Mouse (Mus musculus): ENCODE measurements around the gene Lect2.
A peak's percentile ranks its signal among the peaks of the same experiment; 100 is the strongest.

The Lect2 gene

DNA sequence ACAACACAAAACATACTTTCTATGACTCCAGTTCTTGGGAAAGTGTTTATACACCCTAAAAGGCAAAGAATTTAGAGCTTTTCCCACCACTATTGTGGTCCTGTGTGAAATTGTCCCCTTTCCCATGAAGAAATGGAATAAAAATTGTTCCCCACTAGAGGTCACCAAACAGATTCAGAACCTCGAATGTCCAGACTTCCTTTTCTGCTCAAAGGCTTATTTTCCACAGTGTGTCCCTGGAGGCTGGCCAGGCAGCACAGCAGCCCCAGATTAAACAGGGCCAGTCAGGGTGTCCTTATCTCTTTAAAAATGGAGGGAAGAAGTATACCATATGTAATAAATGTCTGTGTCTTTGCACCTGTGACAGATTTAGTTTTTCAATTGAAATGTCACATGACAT, 7.7 kb upstream of the Lect2 start:
- no peak; the same call in 1 of the 2 replicates for ATAC-seq (ENCODE audit: low TSS enrichment)

DNA sequence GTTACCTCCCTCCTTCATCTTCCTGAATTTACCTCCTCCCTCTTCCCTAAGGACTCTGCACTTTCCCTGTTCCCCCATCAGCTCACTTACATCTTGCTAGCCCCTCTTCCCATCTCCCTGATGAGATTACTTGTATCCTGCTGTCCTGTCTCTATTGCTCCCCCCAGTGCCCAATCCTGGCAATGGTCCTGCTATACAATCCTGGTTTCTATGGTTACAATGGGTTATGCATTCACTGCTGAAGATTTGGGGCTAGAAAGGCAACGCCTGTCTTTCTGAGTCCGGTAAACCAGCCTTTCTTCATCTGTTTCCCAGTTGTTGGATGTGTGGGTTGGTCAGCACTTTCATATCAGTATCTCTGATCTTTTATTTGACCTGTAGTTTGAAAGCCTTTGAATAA, 6.1 kb upstream of the Lect2 start:
- ATAC-seq (ENCODE audit: low TSS enrichment): peak; percentile 74

DNA sequence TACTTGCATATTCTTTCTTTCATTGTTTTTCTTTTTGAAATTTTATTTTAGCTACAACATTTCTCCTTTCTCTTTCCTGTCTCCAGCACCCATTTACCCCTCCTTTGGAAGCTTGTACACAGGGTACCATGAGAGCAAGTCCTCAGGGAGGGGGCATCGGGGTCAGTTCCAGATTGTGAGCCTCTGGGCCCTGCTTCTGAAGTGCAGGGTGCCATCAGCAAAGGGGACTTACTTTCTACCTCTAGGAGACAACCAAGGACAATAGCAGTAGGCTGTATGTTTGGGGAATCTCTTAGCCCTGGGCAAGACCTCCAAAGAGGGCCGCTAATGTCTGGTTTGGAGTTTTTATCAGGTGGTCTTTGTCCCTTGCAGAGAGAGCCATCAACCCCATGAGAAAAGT, 5.6 kb upstream of the Lect2 start:
- no peak for ATAC-seq (ENCODE audit: low TSS enrichment)

DNA sequence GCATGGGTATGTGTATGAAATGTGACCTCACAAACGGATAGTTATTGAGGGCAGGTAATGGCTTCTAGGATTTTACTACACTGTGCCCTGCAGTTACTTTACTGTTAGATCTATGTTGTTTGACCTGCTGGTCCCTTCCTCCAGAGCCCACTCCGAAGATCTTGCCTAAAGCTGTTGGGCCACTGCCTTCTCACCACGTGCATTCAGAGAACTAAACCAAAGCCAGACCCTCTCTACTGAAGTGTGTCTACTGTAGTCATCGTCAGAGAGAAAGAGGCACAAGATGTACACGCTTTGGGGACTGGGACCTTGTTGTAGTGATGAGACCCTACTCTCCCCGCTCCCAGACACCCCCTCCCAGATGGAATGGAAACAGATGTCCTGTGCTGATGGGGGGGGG, 3.4 kb upstream of the Lect2 start:
- no peak for ATAC-seq (ENCODE audit: low TSS enrichment)

DNA sequence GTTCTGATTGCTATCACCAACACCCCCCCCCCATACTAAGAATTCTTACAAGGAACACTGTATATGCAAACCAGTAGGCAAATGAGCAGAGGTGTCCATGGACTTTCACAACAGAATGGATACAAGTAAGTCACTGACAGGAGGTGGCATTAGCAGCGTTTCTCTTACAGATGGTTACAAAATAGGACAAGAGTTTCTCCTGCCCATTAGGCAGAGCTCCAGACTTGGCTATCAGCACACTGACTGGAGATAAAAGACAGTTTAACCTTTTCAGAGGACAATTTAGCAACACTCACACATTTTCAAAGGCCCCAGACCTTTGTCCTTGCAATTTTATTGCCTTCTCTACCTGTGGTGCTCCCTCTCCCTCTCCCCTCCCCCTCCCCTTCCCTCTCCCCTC, 2.3 kb upstream of the Lect2 start:
- ATAC-seq (ENCODE audit: low TSS enrichment): no peak

DNA sequence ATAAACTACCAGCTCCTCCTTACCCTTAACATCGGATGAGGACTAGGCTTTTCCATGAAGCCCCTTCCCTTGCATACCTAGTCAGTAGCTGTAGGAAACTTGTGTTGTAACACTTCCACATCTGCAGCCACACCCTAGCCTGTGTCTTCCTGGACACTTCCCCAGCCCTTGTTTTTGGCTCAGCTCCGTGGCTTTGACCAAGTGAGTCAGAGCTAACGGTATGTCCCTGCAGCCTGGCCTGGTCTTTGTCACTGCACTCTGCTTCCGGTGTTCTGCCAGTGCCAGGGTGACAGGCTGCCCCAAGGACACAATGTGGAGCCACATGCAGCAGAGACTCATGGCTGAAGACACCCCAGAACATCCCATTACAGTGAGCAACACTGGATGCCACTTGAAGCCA, 1.1 kb upstream of the Lect2 start:
- no peak for ATAC-seq (ENCODE audit: low TSS enrichment)

DNA sequence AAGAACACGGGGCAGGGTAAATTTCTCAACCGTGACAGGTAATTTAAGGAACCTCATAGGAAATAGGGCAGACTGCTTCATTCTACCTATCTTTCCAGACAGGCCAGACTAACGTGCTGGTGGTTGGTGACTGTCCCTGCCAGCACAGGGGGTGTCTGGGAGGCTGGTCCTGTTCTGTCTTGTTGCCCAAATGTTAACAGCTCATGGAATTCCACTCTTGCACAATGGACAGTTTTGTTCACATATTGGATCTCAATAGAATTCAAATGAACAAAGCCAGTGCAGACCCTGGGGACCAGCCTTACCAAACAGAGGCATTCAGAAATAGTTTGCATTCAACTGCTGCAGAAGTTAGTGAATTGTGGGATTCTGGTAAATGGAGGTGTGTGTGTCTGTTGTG, 3.3 kb downstream of the Lect2 start:
- ATAC-seq (ENCODE audit: low TSS enrichment): no peak

DNA sequence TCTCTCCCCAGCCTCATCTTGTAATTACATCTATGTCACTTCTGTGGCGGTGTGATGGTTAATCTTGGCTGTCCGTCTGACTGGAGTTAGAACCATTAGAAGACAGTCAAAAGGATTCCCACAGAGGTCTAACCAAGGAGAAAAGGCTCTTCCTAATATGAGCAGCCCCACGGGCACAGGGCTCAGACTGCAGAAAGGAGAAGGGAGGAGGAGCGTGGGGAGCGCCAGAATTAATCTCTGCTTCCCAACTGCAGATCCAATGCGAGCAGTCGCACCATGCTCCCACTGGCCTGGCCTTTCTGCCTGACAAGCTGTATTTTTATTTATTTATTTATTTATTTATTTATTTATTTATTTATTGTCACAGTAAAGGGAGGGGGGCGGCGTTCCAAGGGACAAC, 4.5 kb downstream of the Lect2 start:
- ATAC-seq (ENCODE audit: low TSS enrichment): no peak

DNA sequence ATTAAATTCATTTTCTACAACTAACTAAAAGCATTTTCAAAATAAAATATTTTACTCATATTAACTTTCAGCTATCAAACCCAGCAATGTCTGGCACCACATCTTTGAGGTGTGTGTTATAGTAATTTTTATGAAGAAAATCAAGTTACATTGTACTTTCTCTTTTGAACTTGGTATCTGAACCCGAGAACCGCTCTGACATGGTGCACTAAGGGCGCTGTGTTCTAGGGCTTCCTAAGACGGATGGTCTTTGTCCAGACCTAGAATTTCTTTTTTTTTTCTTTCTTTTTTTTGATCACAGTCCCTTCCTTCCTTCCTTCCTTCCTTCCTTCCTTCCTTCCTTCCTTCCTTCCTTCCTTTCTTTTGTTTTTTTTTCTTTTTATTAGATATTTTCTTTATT, 8.5 kb downstream of the Lect2 start:
- no peak for ATAC-seq (ENCODE audit: low TSS enrichment)

DNA sequence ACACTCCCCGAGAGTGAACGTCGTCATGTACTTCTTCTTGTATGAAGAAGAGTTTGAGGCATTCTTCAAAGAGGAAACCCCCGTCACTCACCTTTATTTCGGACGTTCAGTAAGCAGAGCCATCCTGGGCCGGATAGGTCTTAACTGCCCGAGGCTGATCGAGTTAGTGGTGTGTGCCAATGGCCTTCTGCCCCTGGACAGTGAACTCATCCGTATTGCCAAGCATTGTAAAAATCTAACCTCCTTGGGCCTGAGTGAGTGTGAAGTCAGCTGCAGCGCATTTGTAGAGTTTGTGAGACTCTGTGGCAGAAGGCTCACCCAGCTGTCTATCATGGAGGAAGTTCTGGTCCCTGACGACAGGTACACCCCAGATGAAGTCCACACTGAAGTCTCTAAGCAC, 11.3 kb downstream of the Lect2 start:
- no peak for ATAC-seq (ENCODE audit: low TSS enrichment)

DNA sequence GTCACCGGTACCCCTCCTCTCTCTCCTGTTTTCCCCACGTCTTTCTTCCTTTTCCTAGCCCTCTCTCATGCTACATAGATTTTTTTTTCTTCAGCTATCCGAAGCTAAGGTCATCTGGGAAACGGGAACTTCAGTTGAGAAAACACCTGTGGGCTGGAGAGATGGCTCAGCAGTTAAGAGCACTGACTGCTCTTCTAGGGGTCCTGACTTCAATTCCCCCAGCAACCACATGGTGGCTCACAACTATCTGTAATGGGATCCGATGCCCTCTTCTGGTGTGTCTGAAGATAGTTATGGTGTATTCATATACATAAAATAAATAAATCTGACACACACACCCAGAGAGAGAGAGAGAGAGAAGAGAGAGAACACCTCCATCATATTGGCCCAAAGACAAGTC, 12.7 kb downstream of the Lect2 start:
- no peak for ATAC-seq (ENCODE audit: low TSS enrichment)

DNA sequence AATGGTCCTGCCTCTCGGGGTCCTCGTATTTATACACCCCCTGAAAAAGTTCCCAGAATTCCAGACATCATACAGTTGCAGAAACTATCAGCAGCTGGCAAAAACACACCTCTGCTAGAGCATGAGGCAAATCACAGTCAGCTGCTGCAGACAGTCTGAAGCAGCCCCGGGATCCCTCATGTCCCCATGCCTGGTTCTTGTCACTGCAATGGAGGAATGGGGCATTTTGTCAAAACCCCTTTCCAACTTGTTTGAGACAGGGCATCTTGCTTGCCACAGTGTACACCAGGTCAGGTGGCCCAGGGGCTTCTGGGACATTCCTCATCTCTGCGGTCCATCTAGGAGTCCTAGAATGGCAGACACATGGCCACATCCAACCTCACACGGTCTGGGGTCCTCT, 13.4 kb downstream of the Lect2 start:
- ATAC-seq (ENCODE audit: low TSS enrichment): no peak

DNA sequence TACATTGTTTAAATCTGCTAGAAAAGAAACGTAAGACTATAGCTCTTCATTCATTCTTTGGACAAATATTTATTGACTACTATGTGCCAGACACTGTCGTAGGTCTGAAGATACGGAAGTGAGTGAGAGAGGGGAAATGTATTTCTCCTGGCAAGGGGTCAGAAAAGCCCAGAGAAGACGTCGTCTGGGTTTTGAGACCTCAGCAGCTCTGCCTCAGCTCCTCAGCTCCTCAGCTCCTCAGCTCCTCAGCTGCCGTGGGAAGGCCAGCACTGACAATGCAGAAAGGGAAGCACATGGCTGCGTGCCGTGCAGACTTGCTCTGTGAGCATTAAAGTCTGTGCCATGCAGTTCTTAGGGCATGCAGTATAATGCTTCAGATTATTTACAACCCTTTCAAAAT, 18.6 kb downstream of the Lect2 start:
- ATAC-seq (ENCODE audit: low TSS enrichment): no peak

DNA sequence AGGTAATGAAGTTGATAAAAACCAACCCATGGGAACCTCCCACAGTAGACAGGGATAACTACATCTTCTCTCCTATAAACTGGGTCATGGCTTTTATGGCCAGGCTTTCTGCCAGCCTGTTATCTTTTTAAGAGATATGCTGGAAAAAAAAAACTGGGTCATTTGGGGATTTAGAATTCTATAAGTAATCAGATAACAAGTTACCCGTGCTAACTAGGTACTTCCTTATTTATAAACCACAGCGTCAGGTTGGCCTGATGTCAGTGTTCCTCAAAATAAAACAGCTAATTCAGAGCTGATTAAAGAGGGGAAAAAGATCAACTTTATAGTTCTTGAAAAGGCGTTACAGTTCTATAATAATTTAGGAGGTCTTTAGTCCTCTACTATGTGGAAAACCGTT, 19.3 kb downstream of the Lect2 start:
- no peak for ATAC-seq (ENCODE audit: low TSS enrichment)

DNA sequence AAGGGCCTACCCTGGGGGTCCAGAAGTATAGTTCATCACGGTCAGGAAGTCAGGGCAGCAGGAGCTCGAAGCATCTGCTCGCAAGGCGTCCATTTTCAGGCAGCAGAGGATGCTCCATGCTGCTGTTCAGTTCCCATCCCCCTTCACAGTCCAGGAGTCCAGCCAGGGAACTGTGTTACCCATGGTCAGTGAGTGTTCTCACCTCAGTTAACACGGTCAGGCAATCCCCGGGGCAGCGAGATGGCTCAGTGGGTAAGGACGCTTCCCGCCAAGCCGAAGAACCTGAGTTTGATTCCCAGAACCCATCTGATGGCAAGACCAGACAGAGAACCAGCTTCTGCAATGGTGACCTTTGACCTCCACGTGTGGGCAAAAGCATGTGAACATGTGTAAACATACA, 20.0 kb downstream of the Lect2 start:
- no peak for ATAC-seq (ENCODE audit: low TSS enrichment)

DNA sequence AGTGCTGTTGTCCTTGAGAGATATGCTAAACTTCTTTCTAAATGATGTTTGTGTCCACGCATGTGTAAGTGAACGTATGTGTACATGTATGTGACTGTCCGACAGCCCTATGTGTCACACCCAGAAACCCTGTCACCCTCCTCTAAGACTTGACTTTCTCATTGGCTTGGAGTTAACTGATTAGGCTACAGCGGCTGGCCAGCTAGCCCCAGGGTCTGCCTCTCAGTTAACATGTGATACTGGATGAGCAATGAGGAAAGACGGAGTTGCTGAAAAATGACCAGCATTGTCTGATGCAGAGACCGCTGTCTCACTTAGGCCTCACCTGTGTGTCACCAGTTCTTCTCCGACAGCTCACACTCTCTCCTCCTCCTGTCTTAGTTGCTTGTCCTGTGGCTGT, 20.5 kb downstream of the Lect2 start:
- ATAC-seq (ENCODE audit: low TSS enrichment): no peak

DNA sequence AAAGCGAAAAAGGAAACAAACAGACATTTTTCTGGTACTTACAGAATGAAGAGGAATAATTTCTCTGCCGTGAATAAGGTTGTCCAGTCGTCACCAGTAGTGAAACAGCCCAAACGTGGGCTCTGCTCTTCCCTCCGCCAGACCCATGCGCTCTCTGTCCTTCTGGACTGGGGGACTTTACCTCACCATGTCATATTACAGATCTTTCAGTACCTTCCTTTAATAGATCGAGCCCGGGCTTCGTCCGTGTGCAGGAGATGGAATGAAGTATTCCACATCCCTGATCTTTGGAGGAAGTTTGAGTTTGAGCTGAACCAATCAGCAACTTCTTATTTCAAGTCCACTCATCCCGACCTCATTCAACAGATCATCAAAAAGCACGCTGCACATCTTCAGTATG, 21.4 kb downstream of the Lect2 start:
- ATAC-seq (ENCODE audit: low TSS enrichment): no peak

DNA sequence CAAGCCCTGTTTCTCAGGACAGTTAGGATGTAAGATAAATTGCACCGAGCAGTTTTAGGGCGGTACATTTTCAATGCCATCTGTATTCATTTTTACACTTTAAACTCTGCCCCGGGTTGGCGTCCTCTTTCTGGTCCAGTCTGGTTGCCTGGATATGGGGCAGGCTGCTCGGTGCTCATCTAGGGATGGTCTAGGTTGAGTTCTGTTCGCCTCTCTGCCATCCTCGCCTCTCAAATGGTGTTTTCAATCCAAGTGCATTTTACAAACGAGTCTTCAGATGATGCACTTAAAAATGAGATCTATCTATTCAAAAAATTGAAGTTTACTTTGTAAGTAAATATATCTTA, 25.5 kb downstream of the Lect2 start:
- ATAC-seq (ENCODE audit: low TSS enrichment): no peak

DNA sequence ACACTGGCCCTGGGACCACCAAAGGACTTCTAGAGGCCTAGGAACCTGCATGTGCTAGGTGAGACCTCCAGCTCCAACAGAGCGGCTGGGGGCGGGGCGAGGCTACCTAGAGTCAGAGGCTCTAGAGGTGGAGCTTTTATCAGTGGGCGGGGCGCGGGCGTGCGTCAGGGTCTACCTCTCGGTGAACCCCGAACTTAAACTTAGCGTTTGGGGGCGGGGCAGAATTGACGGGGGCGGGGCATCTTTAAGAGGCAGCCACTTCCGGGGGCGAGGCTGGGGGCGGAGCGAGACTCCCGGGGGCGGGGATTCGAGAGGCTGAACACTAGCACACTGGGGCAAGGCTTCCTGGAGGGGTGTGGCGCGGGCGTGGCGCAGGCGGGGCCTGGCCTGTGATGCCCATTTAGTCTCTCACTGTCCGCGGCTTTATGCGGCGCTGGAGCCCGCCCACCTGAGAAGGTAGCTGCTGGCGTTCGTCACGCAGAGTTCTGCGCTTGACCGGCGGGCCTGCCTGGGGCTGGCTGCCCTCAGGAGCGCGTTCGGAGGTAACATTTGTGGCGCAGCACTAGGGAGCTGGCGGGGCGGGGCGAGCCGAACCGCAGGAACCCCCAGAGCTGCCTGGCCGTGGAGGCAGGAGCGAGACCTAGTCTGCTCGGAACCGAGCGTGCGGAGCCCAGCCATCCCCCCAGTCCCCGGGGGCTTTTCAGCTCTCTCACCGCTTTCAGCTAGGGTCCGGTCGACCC, 26.1 kb downstream of the Lect2 start, which contains the start of gene Fbxl21:
TSS of gene Fbxl21 (plus strand) at position 392 of the 740 bp plus-strand sequence.
- ATAC-seq (ENCODE audit: low TSS enrichment): peak; percentile 100

DNA sequence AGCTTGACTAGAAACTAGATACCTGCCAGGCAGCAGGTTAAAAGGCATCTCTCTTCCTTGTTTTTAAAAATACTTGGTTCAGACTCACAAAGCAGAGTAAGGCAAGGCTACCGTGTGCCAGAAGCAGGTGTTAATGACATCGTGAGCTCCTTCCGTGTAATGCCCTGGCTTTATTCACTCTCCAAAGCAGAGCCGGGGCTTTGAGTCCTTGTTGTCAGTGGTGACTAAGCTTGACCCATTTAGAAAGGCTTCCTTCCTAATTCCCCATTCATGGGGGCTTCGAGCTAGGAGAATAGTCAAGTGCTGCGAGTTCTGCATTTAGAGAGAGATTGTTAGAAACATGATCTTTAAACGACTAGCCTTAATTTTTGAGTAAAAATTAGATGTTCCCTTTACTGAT, 31.5 kb downstream of the Lect2 start:
- no peak for ATAC-seq (ENCODE audit: low TSS enrichment)

DNA sequence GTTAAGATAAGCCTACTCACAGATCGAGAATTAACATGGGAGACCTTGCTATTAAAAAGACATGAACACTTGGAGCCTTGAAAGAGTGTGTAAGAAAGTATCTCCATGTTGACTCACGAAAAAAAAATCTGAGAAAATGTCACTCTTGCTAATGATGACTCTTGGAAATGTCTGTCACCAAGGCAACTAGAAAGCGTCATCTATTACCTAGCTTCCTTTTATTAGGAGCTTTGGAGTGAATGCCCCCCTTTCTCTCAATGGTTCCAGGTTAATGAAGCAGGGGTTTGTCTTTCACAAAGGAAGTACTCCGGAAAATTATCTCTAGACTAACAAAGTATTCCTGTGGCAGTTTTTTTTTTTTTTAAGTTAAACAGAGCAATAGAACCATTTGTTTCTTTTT, 32.0 kb downstream of the Lect2 start:
- no peak for ATAC-seq (ENCODE audit: low TSS enrichment)

DNA sequence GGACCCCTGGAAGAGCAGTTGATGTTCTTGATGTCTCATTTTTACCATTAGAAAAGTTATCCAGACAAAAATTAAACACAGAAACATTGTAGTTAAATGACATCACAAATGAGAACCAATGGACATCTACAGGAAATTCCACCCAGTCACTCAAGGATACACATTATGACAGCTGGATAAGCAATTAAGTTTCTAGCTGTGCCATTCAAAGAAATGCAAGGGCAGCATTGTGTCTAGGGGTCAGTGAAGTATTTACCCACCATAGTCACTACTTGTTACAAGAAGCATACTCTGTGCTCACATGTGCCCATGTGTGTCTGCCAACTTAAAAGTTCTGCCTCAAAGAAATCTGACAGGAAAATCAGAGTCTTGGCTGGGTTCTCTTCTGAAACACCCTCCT, 34.7 kb downstream of the Lect2 start:
- no peak for ATAC-seq (ENCODE audit: low TSS enrichment)

DNA sequence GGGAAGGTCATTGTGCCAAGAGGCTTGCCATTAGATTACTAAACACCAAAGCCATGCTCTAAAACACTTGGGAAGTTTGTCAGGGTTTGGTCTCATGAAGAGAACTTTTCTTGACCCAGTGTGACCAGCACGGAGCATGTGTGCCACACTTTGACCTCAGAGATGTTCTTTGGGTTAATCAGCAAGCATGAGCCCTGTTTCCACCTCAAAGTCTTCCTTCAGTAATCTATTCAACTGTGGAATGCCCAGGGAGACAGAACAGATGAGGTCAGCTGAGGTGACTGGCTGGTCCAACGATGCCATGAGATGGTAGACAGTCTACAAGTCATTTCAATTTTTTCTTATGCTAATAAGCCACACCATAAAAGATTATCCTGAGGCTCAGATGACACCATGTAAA, 38.5 kb downstream of the Lect2 start:
- no peak for ATAC-seq (ENCODE audit: low TSS enrichment)

DNA sequence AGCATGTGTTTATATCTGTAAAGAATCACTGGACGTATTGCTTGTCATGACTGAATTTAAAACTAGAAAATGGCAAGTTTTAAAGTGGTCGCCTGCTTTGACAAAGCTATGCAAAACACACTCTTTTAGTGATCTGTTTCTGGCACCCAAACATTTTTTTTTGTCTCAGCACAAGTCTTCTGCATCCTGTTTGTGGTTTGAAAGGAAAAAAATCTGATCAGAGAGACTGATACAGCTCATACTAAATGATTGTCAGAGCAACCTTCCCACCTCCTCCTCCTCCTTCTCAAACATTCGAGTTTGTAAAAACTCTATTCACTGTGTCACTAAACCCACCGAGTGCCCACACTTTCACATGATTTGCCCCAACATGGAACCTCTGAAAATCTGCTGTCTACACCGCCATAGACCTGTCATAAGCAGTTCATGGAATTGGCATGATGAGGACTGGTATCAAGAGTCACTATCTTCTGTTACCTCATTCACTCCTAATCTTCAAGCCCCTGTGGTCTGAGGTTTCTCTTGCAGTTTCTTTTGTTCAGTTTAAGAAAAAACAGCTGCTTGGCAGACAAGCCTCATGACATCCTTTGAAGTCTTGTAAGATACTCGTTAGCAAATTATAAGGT, 41.3 kb downstream of the Lect2 start:
- no peak for ATAC-seq (ENCODE audit: low TSS enrichment)

Data from frontal cortex, adult (tissue).